Mouse (Mus musculus) kidney, postnatal 14 days (tissue): ENCODE results near the gene Zmiz1.

Source experiments
- DNase-seq: peaks from one replicate; pipeline ENCODE4 v3.0.0; 2022; ENCODE audit warnings: mixed read lengths

Gene Zmiz1

DNA sequence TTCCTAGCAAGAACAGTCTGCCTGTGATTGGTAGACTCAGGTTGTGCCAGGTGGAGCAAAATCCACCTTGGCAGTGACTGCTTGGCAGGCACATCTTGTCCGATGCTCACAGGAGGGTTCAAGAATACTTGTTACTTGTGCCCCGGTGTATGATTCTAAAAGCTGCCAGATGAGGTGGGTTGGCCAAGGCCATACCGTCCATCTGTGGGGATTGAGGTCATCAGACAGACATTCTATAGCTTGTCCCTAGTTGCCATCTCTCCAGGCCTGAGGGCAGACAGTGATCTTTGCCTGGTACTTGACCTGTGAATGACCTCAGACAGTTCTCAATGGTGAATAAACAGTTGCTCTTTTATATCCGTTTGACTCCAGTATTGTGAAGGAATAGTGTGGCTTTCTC is 161.8 kb downstream of the Zmiz1 start:
- DNase-seq = no peak

DNA sequence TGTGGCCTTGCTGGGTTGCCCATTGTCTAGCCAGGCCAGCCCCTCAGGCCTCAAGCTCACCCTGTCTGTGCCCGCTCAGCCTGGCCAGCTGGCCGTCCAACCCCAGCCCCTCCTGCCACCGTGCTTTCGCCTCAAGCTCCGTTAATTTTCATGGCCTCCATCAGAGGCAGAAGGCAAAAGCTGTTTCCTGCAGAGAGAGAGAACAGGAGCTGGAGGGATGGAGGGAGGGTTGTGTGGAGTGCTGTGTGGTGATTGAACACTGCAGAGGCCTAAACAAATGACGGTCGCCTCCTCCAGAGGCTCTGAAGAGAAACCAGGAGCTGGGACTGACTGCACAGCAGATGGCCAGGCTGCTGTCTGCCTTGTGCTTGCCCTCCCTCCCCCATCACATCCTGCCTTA is 164.7 kb downstream of the Zmiz1 start:
- DNase-seq = no peak

DNA sequence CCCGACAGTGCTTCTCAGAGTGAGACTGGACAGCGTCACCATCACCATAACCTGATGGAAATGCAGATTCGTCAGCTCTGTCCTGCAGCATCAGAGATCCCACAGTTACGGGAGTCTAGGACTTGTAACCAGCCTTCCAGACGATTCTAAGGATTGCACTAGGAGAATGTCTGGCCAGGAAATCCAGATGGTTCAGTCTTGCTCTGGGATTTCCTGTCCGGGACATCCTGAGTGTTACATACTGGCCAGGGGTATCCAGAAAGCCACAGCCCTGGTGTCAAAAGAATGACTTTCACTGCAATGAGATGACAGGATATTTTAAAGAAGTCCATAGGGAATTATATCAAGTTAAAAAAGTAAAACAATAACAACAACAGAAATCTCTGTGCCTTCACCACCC is 165.7 kb downstream of the Zmiz1 start:
- peak; percentile 49 for DNase-seq

DNA sequence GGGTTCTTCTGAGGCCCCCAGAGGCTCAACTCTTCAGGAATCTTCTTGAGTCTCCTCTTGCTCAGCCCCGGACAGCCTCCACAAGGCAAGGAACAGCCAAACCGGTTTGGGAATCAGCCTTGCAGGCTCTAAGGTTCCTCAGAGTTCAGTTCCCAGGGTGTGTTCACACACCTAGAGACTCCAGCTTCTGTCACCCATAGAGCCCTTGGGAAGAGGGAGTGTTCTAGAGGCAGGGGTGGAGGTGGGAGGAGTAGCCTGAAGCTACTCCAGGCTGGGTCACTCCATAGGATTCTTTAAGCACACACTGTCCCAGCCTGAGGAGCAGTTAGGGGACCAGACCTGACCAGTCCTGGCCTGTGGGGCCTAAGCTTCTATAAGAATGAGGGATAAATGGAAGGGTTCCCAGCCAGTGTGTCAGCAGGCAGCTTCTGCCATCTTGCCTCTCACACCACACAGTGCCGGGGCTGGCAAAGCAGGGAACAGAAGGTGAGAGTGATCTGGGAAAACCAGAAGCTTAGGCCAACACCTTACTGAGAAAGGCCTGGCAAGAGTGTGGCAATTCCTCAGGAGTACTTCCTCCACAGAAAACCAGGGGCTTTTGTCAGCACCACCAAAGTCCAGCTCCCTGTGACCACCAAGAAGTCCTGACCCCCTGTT is 168.7 kb downstream of the Zmiz1 start:
- no peak for DNase-seq

DNA sequence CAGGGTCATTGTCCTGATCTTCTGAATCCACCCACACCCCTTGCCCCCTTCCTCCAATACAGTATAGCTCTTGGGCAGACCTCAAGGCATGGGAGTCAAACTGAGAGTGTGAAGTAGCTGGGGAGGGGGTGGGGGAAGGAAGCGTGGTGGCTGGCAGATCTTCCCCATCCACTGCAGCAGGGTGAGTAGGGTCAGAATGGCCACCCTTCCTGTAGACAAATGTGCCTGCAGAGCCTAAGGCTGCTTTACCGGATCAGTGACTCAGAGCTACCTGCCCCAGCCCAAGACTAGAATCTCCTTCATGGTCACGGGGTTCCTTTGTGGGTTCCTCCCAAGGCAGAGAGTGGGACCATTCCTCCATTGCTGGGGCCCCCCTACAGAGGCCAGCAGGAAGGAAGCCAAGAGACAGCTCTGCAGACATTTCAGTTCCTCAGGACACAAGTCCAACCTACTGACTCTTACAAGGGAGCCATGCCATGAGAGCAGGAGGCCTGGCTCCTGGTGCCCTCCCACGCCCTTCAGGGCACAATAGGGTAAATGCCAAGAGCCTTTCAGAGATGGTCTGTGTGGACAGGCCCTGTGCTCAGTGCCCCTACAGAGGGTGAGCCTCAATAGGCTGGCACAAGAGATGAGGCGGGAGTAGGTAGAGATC is 169.6 kb downstream of the Zmiz1 start:
- peak; percentile 34 for DNase-seq

DNA sequence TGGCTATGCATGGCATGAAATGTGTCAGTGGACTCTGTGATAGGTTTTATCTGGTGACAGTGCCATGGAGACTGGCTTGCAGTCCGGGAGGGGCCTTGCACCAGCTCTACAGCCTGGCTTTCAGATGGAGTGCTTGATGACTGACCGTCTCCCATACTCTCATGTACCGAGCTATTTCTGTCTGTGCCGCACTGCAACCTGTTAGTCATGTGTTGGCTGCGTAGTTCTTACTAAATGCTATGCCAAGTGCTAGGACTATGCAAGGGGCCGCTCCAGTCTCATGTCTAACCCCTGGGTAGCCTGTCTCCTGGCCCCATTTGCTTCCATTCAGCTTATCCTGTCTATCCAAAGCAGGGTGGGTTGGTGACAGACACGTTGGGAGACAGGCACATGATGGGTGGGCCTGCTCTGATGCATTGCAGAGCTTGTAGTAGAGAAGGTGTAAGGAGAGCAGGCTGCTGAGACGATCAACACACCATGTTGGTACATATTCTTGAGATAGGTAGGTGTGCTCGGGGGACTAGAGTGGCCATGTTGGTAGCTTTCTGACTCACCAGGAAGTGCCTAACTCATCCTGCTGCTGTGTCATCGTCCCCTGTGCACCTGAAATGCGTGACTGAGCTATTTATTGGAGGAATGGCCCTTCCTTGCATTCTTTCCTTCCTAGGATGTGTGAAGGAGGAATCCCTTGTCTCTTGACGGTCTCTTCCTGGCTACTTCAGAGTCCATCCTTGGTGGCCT is 171.1 kb downstream of the Zmiz1 start:
- DNase-seq = no peak

DNA sequence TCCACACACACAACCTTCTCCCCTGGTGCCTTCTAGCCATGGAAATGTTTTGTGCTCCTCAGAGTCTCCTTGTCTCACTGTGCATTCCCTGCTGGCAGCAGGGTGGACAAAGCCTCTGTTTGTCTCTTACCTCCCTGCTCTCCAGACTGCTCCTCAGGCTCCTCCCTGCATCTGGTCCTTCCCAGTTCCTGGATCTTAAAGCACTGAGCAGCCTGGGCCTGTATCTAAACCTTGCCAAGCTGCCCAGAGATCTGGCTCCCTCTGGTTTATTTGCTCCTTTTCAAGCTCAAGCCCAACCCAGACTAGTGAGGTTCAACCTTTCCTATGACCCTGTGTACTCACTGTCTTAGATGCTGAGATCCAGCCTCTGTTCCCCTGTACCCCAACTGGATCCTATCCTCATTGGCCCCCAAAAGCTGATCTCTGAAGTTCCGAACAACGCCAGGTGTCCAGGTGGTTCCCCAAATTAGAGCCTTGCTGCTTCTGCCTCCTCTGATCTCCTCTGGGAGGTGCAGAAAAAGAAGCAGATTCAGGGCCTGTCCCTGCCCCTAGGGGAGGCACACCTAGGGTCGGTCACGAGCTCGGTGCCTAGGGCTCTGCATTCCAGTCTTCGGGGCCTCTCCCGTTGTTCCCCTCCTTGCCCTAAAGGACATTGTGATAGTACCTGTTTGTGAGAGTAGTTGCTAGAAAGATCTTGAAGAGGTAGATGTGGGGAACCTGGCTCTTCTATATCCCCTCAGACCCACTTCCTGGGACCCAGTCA is 171.8 kb downstream of the Zmiz1 start:
- no peak for DNase-seq

DNA sequence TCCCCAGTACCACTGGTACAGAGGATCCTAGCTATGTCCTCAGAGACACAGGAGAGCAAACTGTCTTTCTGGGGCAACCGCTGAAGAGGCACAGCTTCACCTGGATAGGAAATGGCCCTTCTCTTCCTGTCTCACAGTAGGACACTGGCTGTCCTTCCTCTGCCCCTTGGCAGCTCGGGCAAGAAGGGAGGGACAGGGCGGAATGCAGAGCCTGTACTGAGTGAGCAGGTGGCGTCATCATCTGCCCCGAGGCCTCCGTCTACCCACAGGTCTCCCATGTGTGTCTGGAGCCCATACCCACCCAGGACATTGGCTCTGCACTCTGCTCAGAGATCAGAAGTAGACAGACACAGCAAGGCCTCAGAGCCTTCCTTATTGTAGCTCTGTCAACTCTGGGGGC is 172.5 kb downstream of the Zmiz1 start:
- DNase-seq = no peak

DNA sequence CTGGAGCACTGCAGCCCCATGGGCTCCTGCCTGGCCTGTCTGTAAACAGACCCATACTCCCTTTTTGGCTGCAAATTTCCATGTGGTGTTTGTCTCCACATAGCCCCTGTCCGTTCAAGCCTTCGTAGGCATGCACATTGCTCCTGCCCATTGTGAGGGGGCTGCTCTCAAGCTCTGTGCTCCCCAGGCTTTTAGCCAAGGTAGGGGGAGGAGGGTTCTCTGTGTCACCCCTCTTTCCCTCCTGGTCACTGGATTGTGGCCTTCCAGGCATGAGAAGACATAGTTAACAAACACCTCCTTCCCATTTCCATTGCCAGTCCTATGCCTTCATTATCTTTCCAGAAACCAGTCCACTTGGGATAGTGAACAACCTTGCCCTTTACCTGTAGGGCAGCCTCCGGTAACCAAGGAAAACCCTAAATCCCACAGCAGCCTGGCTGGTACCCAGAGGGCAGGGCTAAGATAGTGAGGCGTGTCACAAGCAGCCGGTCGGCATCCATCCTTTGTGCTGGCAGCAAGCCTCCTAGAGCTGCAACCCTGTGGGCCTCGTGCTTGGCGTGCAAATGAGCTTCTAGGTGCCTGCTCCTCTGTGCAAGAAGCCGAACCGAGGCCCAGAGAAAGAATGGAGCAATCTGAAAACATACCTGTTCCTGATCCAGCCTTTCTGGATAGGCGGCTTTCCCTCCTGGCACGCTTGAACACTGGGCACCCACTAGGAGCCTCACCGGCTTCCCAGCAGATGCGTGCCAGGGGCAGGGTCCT is 174.7 kb downstream of the Zmiz1 start:
- DNase-seq = no peak

DNA sequence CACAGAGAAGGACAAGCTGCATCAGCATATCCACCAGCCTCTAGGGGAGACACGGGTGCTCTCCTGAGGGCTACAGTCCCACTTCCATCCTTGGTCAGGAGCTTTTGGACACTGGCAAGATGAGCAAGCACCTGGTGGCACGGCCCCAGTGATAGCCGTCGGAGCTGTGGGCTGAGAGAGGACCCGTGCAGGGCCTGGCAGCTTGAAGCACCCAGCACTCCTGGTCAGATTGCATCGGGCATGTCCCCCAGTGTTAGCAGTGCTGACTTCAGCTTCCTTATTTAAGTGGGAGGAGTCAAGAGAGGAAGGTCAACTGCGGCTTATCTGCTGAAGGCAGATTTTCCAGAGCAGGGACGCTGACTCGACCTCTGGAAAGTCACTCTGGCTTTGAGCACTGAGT is 175.3 kb downstream of the Zmiz1 start:
- no peak for DNase-seq

DNA sequence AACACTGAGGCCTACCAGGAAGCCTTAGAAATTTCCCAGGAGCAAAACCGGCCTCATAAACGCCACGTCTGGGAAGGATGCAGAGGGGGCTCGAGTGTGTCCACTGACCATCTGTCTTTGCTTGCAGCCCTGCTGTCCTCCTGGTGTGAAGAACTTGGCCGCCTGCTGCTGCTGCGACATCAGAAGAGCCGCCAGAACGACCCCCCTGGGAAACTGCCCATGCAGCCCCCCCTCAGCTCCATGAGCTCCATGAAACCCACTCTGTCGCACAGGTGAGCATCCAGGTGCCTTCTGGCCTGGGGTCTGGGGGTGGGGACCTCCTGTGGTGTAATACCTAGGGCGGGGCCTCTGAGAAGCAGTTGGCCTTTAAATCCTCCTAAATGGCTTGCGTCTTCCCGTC is 176.8 kb downstream of the Zmiz1 start:
- DNase-seq = no peak

DNA sequence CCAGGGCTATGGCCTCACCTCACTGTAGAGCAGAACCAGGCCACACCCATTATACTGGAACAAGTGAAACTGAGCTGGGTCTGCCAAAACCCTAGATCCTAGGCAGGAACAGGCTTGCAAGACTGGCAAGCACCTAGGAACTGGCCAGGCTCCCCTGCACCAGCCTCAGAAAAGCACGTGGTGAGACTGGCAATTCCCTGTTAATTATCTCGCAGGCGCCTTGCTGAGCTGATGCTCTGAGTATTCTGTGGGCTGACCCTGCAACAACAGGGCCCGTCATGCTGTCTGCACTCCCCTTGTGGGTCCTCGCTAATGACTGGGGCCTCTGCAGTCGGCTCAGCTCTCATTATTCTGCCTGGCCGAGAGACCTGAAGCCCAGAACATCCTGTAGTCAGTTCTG is 177.3 kb downstream of the Zmiz1 start:
- DNase-seq = no peak

DNA sequence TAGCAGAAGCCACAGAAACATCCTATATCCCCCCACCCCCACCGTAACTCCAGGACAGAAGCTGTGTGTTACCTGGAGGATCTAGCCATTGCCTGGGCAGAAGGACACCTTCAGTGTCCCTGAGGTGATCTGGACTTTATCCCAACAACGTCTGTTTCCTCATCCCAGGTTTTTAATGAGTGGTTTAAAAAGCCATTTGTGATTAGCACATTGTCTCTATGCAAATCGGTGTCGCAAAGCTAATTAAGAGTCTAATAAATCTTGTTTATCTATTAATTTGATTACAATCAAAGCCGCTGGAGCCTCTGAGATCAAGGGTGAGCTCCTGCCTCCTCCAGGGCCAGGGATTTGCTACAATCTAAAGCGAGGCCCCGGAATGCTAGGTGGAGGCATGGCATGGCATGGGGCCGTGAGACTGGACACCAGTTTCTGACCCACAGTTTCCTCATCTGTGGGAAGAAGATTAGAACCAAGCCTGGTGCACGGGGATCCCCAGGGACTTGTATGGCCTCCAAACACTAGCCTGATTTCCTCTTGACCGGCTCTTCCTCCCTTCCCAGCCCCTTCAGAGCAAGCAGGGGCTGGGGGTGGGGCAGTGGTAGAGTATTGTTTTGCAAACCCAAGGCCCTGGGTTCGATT is 180.3 kb downstream of the Zmiz1 start:
- no peak for DNase-seq

DNA sequence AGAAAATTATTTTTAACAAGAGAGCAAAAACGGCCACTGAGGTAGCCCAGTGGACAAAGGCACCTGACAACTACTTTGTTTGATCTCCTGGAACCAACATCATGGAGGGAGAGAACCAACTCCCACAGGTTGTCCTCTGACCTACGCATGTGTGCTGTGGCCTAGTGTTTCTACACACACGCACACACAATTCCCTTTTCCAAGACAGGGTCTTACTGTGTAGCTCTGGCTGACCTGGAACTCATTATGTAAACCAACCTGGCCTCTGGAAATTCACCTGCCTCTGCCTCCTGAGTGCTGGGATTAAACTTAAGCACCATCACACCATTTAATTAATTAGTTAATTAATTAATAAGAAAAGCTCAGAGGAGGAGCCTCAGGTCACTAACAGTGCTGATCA is 181.0 kb downstream of the Zmiz1 start:
- no peak for DNase-seq

DNA sequence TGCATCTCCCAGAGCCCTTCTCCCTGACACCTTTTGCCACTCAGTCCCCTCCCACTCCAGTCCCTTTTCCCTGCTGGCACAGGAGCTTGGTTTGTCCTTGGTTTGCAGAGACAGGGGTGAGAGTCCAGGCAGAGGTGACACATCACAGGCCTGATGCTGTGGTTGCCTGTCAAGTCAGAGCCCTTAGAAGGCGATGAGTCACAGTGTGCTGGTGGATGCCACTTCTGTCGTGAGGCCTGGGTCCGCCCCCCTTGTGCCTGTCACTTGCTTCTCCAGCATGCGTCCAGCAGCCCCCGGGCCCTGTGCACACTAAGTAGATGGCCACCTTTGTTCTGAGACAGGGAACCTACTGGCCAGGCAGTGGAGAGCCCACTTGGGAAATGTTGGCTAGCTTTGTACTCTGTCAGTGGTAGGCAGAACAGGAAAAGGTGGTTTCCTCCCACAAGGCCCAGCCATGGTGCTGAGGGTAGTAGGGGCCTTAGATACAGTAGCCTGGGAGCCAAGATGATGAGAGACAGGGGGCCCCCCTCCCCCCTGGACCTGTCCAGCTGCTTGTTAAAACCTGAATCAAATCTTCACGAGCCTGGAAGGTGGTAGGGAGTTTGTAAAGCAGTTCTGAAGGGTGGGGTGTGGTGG is 181.6 kb downstream of the Zmiz1 start:
- DNase-seq = no peak

DNA sequence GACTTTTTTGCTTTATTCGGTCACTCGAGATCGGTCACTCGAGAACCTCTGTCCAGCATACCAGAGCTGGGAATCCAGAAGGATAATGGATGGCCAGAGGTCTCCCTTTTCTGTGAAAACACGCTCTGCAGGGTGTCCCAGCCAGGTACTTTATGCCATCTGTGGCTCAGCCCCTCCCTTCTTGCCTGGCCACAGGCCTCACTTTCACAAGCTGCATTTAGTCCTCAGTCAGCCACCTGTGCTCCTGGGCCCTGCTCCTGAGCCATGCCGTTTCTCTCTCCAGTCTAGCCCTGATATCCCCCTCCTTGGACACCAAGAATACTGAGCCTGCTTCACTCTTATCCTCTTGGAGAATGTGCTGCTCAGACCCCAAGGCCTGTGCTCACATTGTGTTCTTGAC is 182.1 kb downstream of the Zmiz1 start:
- no peak for DNase-seq

DNA sequence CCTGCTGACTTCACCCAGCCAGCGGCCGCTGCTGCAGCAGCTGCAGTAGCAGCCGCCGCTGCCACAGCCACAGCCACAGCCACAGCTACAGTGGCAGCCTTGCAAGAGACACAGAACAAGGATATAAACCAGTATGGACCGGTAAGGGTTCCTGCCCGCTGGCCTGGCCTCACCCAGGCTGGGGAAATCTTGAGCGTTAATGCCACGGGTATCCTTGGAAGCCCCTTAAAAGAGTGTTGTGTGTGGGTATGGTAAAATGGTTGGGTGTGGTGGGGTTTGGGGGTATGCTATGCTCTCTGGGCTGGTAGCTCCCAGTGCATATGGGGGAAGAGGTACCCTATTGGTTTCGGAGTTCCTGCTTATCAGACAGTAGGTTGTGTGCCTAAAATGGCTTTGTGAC is 186.7 kb downstream of the Zmiz1 start:
- DNase-seq = no peak

DNA sequence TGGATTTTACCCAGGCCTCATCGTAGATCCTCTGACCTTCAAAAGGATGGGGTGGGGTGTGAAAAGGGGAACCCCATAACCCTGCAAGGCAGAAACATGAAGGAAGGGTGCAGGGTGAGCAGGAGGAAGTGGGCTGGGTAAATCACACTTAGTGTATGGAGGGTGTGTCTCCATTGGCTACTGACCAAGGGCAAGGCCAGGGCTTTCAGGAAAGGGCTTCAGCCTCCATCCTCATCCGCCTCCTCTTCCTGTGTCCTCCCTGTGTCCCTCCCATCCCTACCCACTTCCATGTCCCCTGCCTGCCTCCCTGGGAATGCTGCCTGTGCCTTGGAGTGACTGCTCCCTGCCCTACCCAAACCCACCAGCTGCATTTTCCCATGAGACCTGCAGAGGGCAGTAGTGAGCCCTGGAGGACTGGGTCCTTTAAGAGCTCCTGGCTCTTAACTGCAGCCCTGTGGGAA is 187.2 kb downstream of the Zmiz1 start:
- DNase-seq = peak; percentile 82

DNA sequence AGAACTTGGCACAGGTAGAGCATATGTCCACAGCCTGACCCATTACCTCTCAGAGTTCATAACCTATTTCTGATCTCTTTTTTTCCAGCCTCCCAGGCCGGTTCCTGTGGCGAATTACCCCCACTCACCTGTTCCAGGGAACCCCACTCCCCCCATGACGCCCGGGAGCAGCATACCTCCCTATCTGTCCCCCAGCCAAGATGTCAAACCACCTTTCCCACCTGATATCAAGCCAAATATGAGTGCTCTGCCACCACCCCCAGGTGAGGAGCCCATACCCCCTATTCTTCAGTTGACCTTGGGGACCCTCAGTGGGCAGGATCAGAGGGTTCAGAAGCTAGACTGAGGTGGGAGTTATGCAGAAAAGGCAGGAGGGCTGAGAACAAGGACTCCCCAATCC is 192.1 kb downstream of the Zmiz1 start:
- DNase-seq = no peak

DNA sequence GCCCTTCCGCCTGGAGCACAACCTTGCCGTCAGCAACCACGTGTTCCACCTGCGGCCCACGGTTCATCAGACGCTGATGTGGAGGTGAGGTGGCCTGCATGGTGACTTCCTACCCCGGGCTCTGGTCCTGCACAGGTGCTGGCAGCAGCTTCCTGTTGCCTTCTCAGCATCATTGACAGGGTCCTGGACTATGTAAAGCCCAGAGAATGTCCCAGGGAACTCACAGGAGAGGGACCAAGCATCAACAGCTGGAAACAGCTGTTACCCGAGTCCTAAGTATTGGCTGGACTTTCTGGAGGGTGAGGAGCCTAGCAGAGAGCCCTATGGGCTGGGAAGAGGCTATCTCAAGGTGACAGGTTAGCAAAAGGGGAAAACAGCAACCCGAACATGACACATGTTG is 192.9 kb downstream of the Zmiz1 start:
- no peak for DNase-seq

DNA sequence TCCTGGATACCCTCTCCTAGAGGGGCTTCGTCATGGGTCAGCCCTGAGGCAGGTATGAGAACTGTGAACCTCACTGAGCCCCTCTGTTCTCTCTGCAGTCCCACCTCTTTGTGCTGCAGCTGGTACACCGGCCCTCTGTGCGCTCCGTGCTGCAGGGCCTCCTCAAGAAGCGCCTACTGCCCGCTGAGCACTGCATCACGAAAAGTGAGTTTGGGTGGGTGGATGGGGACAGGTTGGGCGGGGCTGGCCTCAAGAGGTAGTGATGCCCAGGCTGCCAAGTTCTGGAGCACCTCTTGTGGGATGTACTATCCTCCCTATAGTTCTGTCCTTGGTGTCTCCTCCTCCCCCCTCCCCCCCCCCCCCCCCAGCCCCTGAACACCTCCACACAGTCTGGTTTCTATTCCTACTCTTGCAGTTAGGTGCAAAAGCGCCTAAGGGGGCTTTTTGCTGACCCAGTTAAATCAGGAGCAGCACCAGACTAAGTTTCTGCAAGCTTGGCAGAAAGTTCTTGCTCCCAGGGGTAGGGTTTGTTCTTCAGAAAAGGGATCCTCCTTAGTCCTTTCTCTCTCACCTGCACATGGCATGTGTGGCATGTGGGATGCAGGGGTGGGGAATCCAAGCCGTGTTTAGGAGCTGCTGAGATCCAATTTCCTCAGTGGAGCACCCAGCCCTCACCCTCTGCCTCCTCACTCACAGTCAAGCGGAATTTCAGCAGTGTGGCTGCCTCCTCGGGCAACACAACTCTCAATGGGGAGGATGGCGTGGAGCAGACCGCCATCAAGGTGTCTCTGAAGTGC is 195.6 kb downstream of the Zmiz1 start:
- no peak for DNase-seq
